Mouse (Mus musculus) CH12.LX (cell line): ENCODE measurements around the gene Pax4. TPM values are rescaled to one million over a fixed set of nuclear protein-coding genes. Genes with fewer than 3 reads are reported as not detected.

Experiments
- DNase-seq: peaks from one replicate; pipeline ENCODE4 v3.0.0-alpha.2; 2013; ENCODE audit errors: extremely low read depth
- H3K27ac ChIP-seq: 2 replicates; pipeline ENCODE4 v1.5.1; 2012; ENCODE audit warnings: low read depth, mild to moderate bottlenecking, control low read depth, moderate library complexity; ENCODE audit not compliant: insufficient read depth
- H3K27me3 ChIP-seq: replicated peaks from 2 replicates; pipeline ENCODE3; 2012; ENCODE audit warnings: inconsistent platforms
- H3K36me3 ChIP-seq, 2 experiments: replicated peaks in 1 of 2; 2 replicates each; pipeline versions ENCODE3 to v1.6.1; 2012; ENCODE audit warnings: inconsistent platforms in 1 of 2, low read length in 1 of 2, mild to moderate bottlenecking in 1 of 2, mixed read lengths in 1 of 2, moderate library complexity in 1 of 2; ENCODE audit not compliant: control insufficient read depth in 1 of 2, insufficient read depth in 1 of 2
- H3K4me1 ChIP-seq, 2 experiments: 2 replicates each; pipeline ENCODE4 v1.6.1; 2012; ENCODE audit warnings: inconsistent platforms in 1 of 2, moderate library complexity in 1 of 2; ENCODE audit not compliant: insufficient read depth in 2 of 2, control insufficient read depth in 1 of 2
- H3K4me2 ChIP-seq: 2 replicates; pipeline ENCODE4 v1.6.1; 2012; ENCODE audit warnings: low read depth, mild to moderate bottlenecking, control low read depth; ENCODE audit not compliant: poor library complexity, insufficient read depth, severe bottlenecking
- H3K4me3 ChIP-seq, 3 experiments: fragments of 150-350 bp in 1 of 3; sonication (generic) in 1 of 3; replicated peaks in 1 of 3; 2 replicates each; pipeline versions ENCODE3 to v1.5.1; 2011 to 2012; ENCODE audit warnings: low read depth in 2 of 3, low read length in 2 of 3, mild to moderate bottlenecking in 2 of 3, moderate library complexity in 2 of 3, control low read depth in 1 of 3, improper control_type of control experiment in 1 of 3, inconsistent platforms in 1 of 3, mixed read lengths in 1 of 3; ENCODE audit not compliant: poor library complexity in 1 of 3
- H3K79me2 ChIP-seq: replicated peaks from 2 replicates; pipeline ENCODE4 v1.6.1; 2012; ENCODE audit warnings: mild to moderate bottlenecking, moderate library complexity; ENCODE audit not compliant: control insufficient read depth, poor library complexity, insufficient read depth, severe bottlenecking; ENCODE audit errors: extremely low read depth
- H3K9ac ChIP-seq: 2 replicates; pipeline ENCODE4 v1.6.1; 2012; ENCODE audit warnings: low read depth, mild to moderate bottlenecking, control low read depth, moderate library complexity; ENCODE audit not compliant: insufficient read depth
- H3K9me3 ChIP-seq: replicated peaks from 2 replicates; pipeline ENCODE3; 2012; ENCODE audit warnings: low read length, inconsistent platforms, mixed read lengths
- CHD1 ChIP-seq: IDR thresholded peaks from 2 replicates; pipeline ENCODE4 v1.6.1; 2012; ENCODE audit warnings: low read depth, low read length, improper control_type of control experiment, inconsistent platforms
- CHD2 ChIP-seq: IDR thresholded peaks from 2 replicates; pipeline ENCODE4 v1.6.1; 2011; ENCODE audit warnings: low read length, improper control_type of control experiment
- CTCF ChIP-seq, 2 experiments: IDR thresholded peaks in 1 of 2; conservative IDR thresholded peaks in 1 of 2; 2 replicates each; pipeline ENCODE4 v1.5.1; 2011 to 2012; ENCODE audit warnings: low read depth in 2 of 2, low read length in 2 of 2, improper control_type of control experiment in 1 of 2, inconsistent platforms in 1 of 2, mild to moderate bottlenecking in 1 of 2, moderate library complexity in 1 of 2
- ELF1 ChIP-seq: IDR thresholded peaks from 2 replicates; pipeline ENCODE4 v1.6.1; 2014; ENCODE audit warnings: low read depth, mild to moderate bottlenecking, inconsistent platforms, low read length, improper control_type of control experiment
- ETS1 ChIP-seq: conservative IDR thresholded peaks from 2 replicates; pipeline ENCODE4 v1.6.1; 2012; ENCODE audit warnings: low read depth, mild to moderate bottlenecking, inconsistent platforms, low read length, improper control_type of control experiment, moderate library complexity
- JUN ChIP-seq: IDR thresholded peaks from 2 replicates; pipeline ENCODE4 v1.6.1; 2011; ENCODE audit warnings: low read depth, mild to moderate bottlenecking, low read length, improper control_type of control experiment, moderate library complexity; ENCODE audit not compliant: insufficient read depth
- JUND ChIP-seq: conservative IDR thresholded peaks from 2 replicates; pipeline ENCODE4 v1.6.1; 2011; ENCODE audit warnings: low read depth, low read length, improper control_type of control experiment
- MYC ChIP-seq: IDR thresholded peaks from 2 replicates; pipeline ENCODE4 v1.6.1; 2011; ENCODE audit warnings: low read depth, mild to moderate bottlenecking, improper control_type of control experiment, low read length
- PAX5 ChIP-seq: IDR thresholded peaks from 2 replicates; pipeline ENCODE4 v1.6.1; 2012; ENCODE audit warnings: low read length, inconsistent platforms, mixed read lengths
- POLR2AphosphoS2 ChIP-seq: IDR thresholded peaks from 2 replicates; pipeline ENCODE4 v1.6.1; 2011; ENCODE audit warnings: low read depth, low read length, improper control_type of control experiment
- RCOR1 ChIP-seq: conservative IDR thresholded peaks from 2 replicates; pipeline ENCODE4 v1.6.1; 2012; ENCODE audit warnings: low read depth, mild to moderate bottlenecking, inconsistent platforms, low read length, improper control_type of control experiment
- SIN3A ChIP-seq: IDR thresholded peaks from 2 replicates; pipeline ENCODE4 v1.6.1; 2012; ENCODE audit warnings: low read length, improper control_type of control experiment, inconsistent platforms
- SMC3 ChIP-seq: IDR thresholded peaks from 2 replicates; pipeline ENCODE4 v1.6.1; 2011; ENCODE audit warnings: low read depth, low read length, improper control_type of control experiment
- TBP ChIP-seq: conservative IDR thresholded peaks from 2 replicates; pipeline ENCODE4 v1.6.1; 2011; ENCODE audit warnings: low read depth, low read length, improper control_type of control experiment
- TCF12 ChIP-seq: IDR thresholded peaks from 2 replicates; pipeline ENCODE4 v1.6.1; 2014; ENCODE audit warnings: low read depth, mild to moderate bottlenecking, inconsistent platforms, low read length, improper control_type of control experiment
- UBTF ChIP-seq: IDR thresholded peaks from 2 replicates; pipeline ENCODE4 v1.6.1; 2012; ENCODE audit warnings: low read depth, mild to moderate bottlenecking, inconsistent platforms, low read length, improper control_type of control experiment, moderate library complexity
- ZC3H11A ChIP-seq: IDR thresholded peaks from 2 replicates; pipeline ENCODE4 v1.6.1; 2012; ENCODE audit warnings: low read depth, mild to moderate bottlenecking, inconsistent platforms, low read length, improper control_type of control experiment
- ZKSCAN1 ChIP-seq: IDR thresholded peaks from 2 replicates; pipeline ENCODE4 v1.6.1; 2012; ENCODE audit warnings: low read depth, inconsistent platforms, low read length, improper control_type of control experiment, borderline replicate concordance
- ZMIZ1 ChIP-seq: IDR thresholded peaks from 2 replicates; pipeline ENCODE4 v1.6.1; 2012; ENCODE audit warnings: low read depth, mild to moderate bottlenecking, inconsistent platforms, low read length, improper control_type of control experiment
- dilution Hi-C: fragments of 300-500 bp; cut with MboI; formaldehyde crosslinking; loops from 2 replicates; pipeline ENCODE4 v1.14.3; 2020; ENCODE audit warnings: low sequenced_read_pairs; ENCODE audit not compliant: extremely low pct_unique_long_range_greater_than_20kb, extremely low pct_ligation_motif_present
- in situ Hi-C: fragments of 300-500 bp; cut with MboI; formaldehyde crosslinking; loops from 3 replicates; pipeline ENCODE4 v1.14.3; 2019; ENCODE audit warnings: low sequenced_read_pairs, low pct_ligation_motif_present, low pct_unique_long_range_greater_than_20kb, mixed read lengths
- polyA plus RNA-seq: library from polyadenylated mRNA; unstranded; fragments of >175 nt; gene quantifications from 2 replicates; pipeline ENCODE4 v1.2.1, GENCODE M21; 2012; ENCODE audit warnings: low read depth; ENCODE audit not compliant: insufficient read length
- total RNA-seq, 2 experiments: library from RNA; depleted of rRNA; stranded (reverse); fragments of 300-350 nt in 1 of 2; fragments of >200 nt in 1 of 2; gene quantifications; 2 replicates each; pipeline ENCODE4 v1.2.3; 2012 to 2014

Gene Pax4
- total and polyA plus RNA-seq, 3 experiments: not detected

GRCm38 (mm10) chr6:28429870-28430269, 19.3 kb downstream of the Pax4 start:
- no peaks in the 10 kb centered on the region for H3K27me3 ChIP-seq
- dilution Hi-C loops: no loop called here
- no peak overlapping the region for H3K9ac ChIP-seq
- H3K4me1 ChIP-seq: peaks cover 0 to 11% of the 10 kb centered on the region in 2 experiments; a peak in 2 of 4 replicates
- no peaks in the 10 kb centered on the region for H3K79me2 ChIP-seq
- H3K27ac ChIP-seq: no peak overlapping the region
- no peak overlapping the region for H3K4me3 ChIP-seq
- DNase-seq: no peak
- peaks cover 13 to 32% of the 10 kb centered on the region in 2 experiments for H3K36me3 ChIP-seq
- H3K4me2 ChIP-seq: no peak overlapping the region
- in situ Hi-C loops: no loop called here
- TF ChIP-seq ZMIZ1 (no peak), ZC3H11A (no peak), TBP (no peak), ETS1 (no peak), JUND (no peak), CHD2 (no peak), ZKSCAN1 (no peak), SIN3A (no peak), JUN (no peak), PAX5 (no peak), UBTF (no peak), CHD1 (no peak), CTCF (conservative IDR thresholded peaks at IDR 0.05 in 1 of 2, IDR thresholded peaks at IDR 0.05 in 1 of 2; ENCODE audit: low read depth in 2 of 2, low read length in 2 of 2) (no peak), SMC3 (no peak), MYC (no peak), TCF12 (no peak), POLR2AphosphoS2 (no peak)
- no peaks in the 10 kb centered on the region for H3K9me3 ChIP-seq

DNA sequence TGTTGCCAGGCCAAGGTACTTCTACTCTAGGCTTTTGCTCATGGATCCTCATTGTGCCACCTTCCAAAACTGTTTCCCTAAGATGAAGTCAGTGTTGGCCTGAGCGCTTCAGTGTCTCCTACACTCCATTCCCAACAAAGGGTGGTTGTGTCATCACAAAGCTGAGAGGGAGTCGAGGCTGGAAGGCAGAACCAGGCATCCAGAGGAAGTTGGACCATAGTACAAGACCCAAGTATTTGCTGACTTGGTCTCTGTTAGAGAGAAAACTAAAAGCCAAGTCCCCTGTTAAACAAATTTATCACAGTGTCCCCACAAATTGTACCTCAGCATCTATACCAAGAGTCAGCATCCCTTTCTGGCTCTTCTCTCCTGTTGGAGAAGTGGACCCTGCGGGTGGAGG, 20.9 kb downstream of the Pax4 start, which contains the start of gene Gcc1:
Gene Gcc1, minus strand, starts transcription at position 101 of the 400 bp plus-strand sequence.
- Histone ChIP-seq H3K4me1 (peaks cover 3 to 18% of the 10 kb centered on the region in 2 experiments; a peak in 3 of 4 replicates), H3K27me3 (no peaks in the 10 kb centered on the region), H3K9ac (no peak within 1 kb of the TSS), H3K27ac (no peak within 1 kb of the TSS), H3K36me3 (peaks cover 13 to 35% of the 10 kb centered on the region in 2 experiments), H3K9me3 (no peaks in the 10 kb centered on the region), H3K4me3 (no peak within 1 kb of the TSS), H3K4me2 (no peak within 1 kb of the TSS), H3K79me2 (no peaks in the 10 kb centered on the region)
- DNase-seq: no peak
- TF ChIP-seq CTCF (conservative IDR thresholded peaks at IDR 0.05 in 1 of 2, IDR thresholded peaks at IDR 0.05 in 1 of 2; ENCODE audit: low read depth in 2 of 2, low read length in 2 of 2) (no peak), RCOR1 (no peak), ZKSCAN1 (no peak), CHD2 (no peak), SIN3A (no peak), ZC3H11A (no peak), ELF1 (no peak), PAX5 (no peak)
- dilution Hi-C loops: no loop called here
- in situ Hi-C loops: no loop called here
